Mouse (Mus musculus): ENCODE measurements around the gene Slc12a1.

- TF ChIP-seq BHLHE40 (IDR thresholded peaks at IDR 0.05; ENCODE audit: low read depth, low read length), result no peak
- no peak for TF ChIP-seq ELF1 (IDR thresholded peaks at IDR 0.05; ENCODE audit: low read depth, low read length)
- TF ChIP-seq CTCF (conservative IDR thresholded peaks at IDR 0.05 in 1 of 2, IDR thresholded peaks at IDR 0.05 in 1 of 2; ENCODE audit: low read depth in 2 of 2, low read length in 2 of 2), result no peak
- TF ChIP-seq RAD21 (IDR thresholded peaks at IDR 0.05; ENCODE audit: low read depth, low read length), result no peak
- TF ChIP-seq GABPA (IDR thresholded peaks at IDR 0.05; ENCODE audit: insufficient replicate concordance, low read depth, low read length), result no peak
- no peak for TF ChIP-seq EP300 (IDR thresholded peaks at IDR 0.05; ENCODE audit: low read length)
- no peak for TF ChIP-seq USF1 (IDR thresholded peaks at IDR 0.05; ENCODE audit: low read depth, low read length)
- no peak for TF ChIP-seq MXI1 (IDR thresholded peaks at IDR 0.05; ENCODE audit: low read depth, low read length)
Observed at GRCm38 (mm10) chr2:125232183-125232582, 79.9 kb downstream of the Slc12a1 start.

All from CH12.LX (cell line).